Mouse (Mus musculus) limb, embryonic 14.5 days (tissue): ENCODE measurements around the gene Gm17359. TPM values are rescaled to one million over a fixed set of nuclear protein-coding genes. Genes with fewer than 3 reads are reported as not detected.

Experiments
- ATAC-seq: fragments of 200-750 bp; cut with Nextera tagmentation; 2 replicates; pipeline ENCODE4 v1.8.0; 2017; ENCODE audit warnings: low read depth, moderate number of reproducible peaks, moderate TSS enrichment; ENCODE audit not compliant: low FRiP score
- DNase-seq: peaks from one replicate; pipeline ENCODE4 v3.0.0-alpha.2; 2015; ENCODE audit warnings: low spot score
- H3K27ac ChIP-seq: fragments of 300-500 bp; sonication (generic); replicated peaks from 2 replicates; pipeline ENCODE4 v1.5.1; 2014; ENCODE audit warnings: low read depth, mild to moderate bottlenecking, low read length, moderate library complexity, mixed read lengths
- H3K27me3 ChIP-seq: fragments of 300-500 bp; sonication (generic); 2 replicates; pipeline ENCODE4 v1.6.1; 2014; ENCODE audit warnings: low read length, mixed read lengths; ENCODE audit not compliant: control insufficient read depth, insufficient read depth
- H3K36me3 ChIP-seq: fragments of 300-500 bp; sonication (generic); 2 replicates; pipeline ENCODE4 v1.6.1; 2014; ENCODE audit warnings: mild to moderate bottlenecking, low read length, moderate library complexity, mixed read lengths; ENCODE audit not compliant: control insufficient read depth, insufficient read depth
- H3K4me1 ChIP-seq: fragments of 300-500 bp; sonication (generic); 2 replicates; pipeline ENCODE4 v1.6.1; 2014; ENCODE audit warnings: antibody characterized with exemption, low read length, mixed read lengths; ENCODE audit not compliant: control insufficient read depth, insufficient read depth
- H3K4me2 ChIP-seq: fragments of 300-500 bp; sonication (generic); replicated peaks from 2 replicates; pipeline ENCODE4 v1.6.1; 2014; ENCODE audit warnings: low read depth, mild to moderate bottlenecking, low read length, moderate library complexity; ENCODE audit not compliant: severe bottlenecking
- H3K4me3 ChIP-seq: fragments of 300-500 bp; sonication (generic); replicated peaks from 2 replicates; pipeline ENCODE4 v1.5.1; 2014; ENCODE audit warnings: low read length
- H3K9ac ChIP-seq: fragments of 300-500 bp; sonication (generic); 2 replicates; pipeline ENCODE4 v1.6.1; 2014; ENCODE audit warnings: mild to moderate bottlenecking, low read depth, low read length, moderate library complexity; ENCODE audit not compliant: severe bottlenecking
- H3K9me3 ChIP-seq: fragments of 300-500 bp; sonication (generic); 2 replicates; pipeline ENCODE4 v1.6.1; 2016; ENCODE audit warnings: low read length; ENCODE audit not compliant: control insufficient read depth
- POLR2A ChIP-seq: fragments of 200-500 bp; IDR thresholded peaks from 2 replicates; pipeline ENCODE4 v1.8.0; 2012; ENCODE audit warnings: inconsistent platforms, mild to moderate bottlenecking, moderate library complexity, borderline replicate concordance; ENCODE audit not compliant: insufficient read depth, insufficient read length; ENCODE audit errors: extremely low read depth
- WGBS: fragments of 180-500 bp; shearing (Covaris S2); extraction: QIAGEN DNeasy Blood & Tissue Kit; methylation state at CpG from one replicate; pipeline ENCODE4 v1.1.7; 2014; 5-methylcytosine and 5-hydroxymethylcytosine counted together
- polyA plus RNA-seq, 2 experiments: library from polyadenylated mRNA; depleted of rRNA in 1 of 2; stranded (reverse) in 1 of 2; unstranded in 1 of 2; fragments of >200 nt; fragmentation: Nextera tagmentation in 1 of 2; extraction: Ambion mirVana in 1 of 2; gene quantifications; 2 replicates each; pipeline versions ENCODE4 v1.2.1 to v1.2.3; 2012 to 2014

Gm17359 gene
- polyA plus RNA-seq, 2 experiments: not detected

GRCm38 (mm10) chr3:79333051-79333450, 3.4 kb upstream of the Gm17359 start:
- Histone ChIP-seq H3K27me3 (no peaks in the 10 kb centered on the region), H3K36me3 (no peaks in the 10 kb centered on the region), H3K4me2 (no peak overlapping the region), H3K9me3 (no peaks in the 10 kb centered on the region), H3K4me3 (no peak overlapping the region), H3K9ac (no peak overlapping the region), H3K27ac (no peak overlapping the region), H3K4me1 (peaks cover 23% of the 10 kb centered on the region)
- no peak for TF ChIP-seq POLR2A
- DNase-seq (peak; percentile 30), ATAC-seq (no peak)
- 69% methylated on average over 7 of the region's 7 CpGs for WGBS

GRCm38 (mm10) chr3:79333643-79334200, 2.7 kb upstream of the Gm17359 start:
- DNase-seq (no peak), ATAC-seq (no peak)
- no peak for TF ChIP-seq POLR2A
- no peaks in the 10 kb centered on the region for H3K9me3 ChIP-seq
- H3K4me2 ChIP-seq: no peak overlapping the region
- H3K4me1 ChIP-seq: peaks cover 23% of the 10 kb centered on the region
- H3K27me3 ChIP-seq: no peaks in the 10 kb centered on the region
- H3K9ac ChIP-seq: no peak overlapping the region
- no peaks in the 10 kb centered on the region for H3K36me3 ChIP-seq
- no peak overlapping the region for H3K4me3 ChIP-seq
- H3K27ac ChIP-seq: no peak overlapping the region
- WGBS: 91% methylated on average over 8 of the region's 8 CpGs

- no peak overlapping the region for H3K9ac ChIP-seq
- H3K4me1 ChIP-seq: no peaks in the 10 kb centered on the region
- no peaks in the 10 kb centered on the region for H3K36me3 ChIP-seq
- no peaks in the 10 kb centered on the region for H3K9me3 ChIP-seq
- H3K4me3 ChIP-seq: no peak overlapping the region
- H3K4me2 ChIP-seq: no peak overlapping the region
- no peak overlapping the region for H3K27ac ChIP-seq
- ATAC-seq (no peak), DNase-seq (no peak)
- H3K27me3 ChIP-seq: no peaks in the 10 kb centered on the region
- WGBS: 31% methylated on average over 3 of the region's 3 CpGs
- TF ChIP-seq POLR2A: no peak
Observed at GRCm38 (mm10) chr3:79340737-79341136, 4.3 kb downstream of the Gm17359 start.

GRCm38 (mm10) chr3:79342961-79343735, 6.7 kb downstream of the Gm17359 start:
- no peak overlapping the region for H3K4me3 ChIP-seq
- H3K9ac ChIP-seq: no peak overlapping the region
- 76% methylated on average over 17 of the region's 17 CpGs for WGBS
- H3K4me1 ChIP-seq: no peaks in the 10 kb centered on the region
- no peaks in the 10 kb centered on the region for H3K36me3 ChIP-seq
- no peaks in the 10 kb centered on the region for H3K27me3 ChIP-seq
- ATAC-seq (no peak), DNase-seq (no peak)
- no peak overlapping the region for H3K27ac ChIP-seq
- no peak for TF ChIP-seq POLR2A
- H3K9me3 ChIP-seq: no peaks in the 10 kb centered on the region
- H3K4me2 ChIP-seq: no peak overlapping the region

- H3K9me3 ChIP-seq: no peaks in the 10 kb centered on the region; the same call in 1 of the 2 replicates
- WGBS: 72% methylated on average over 1 of the region's 1 CpGs
- TF ChIP-seq POLR2A: no peak
Observed at GRCm38 (mm10) chr3:79349311-79349710, 12.8 kb downstream of the Gm17359 start.

More at GRCm38 (mm10) chr3:79349311-79349710, 12.8 kb downstream of the Gm17359 start:
- no peak for DNase-seq
- Histone ChIP-seq H3K4me3 (no peak overlapping the region), H3K27me3 (no peaks in the 10 kb centered on the region), H3K4me1 (no peaks in the 10 kb centered on the region), H3K36me3 (no peaks in the 10 kb centered on the region), H3K9ac (no peak overlapping the region), H3K4me2 (no peak overlapping the region), H3K27ac (no peak overlapping the region)
- ATAC-seq: no peak
